Mouse (Mus musculus) liver, adult 2 months (tissue): ENCODE data around the gene Ppif.

ENCODE experiments used
- CTCF ChIP-seq: fragments of 200-500 bp; IDR thresholded peaks from 2 replicates; pipeline ENCODE4 v1.5.1; 2011; ENCODE audit warnings: low read depth, low read length, control low read depth
- POLR2A ChIP-seq: fragments of 200-500 bp; IDR thresholded peaks from 2 replicates; pipeline ENCODE4 v1.6.1; 2011; ENCODE audit warnings: low read length, control low read depth; ENCODE audit not compliant: insufficient read depth; ENCODE audit errors: extremely low read depth

DNA sequence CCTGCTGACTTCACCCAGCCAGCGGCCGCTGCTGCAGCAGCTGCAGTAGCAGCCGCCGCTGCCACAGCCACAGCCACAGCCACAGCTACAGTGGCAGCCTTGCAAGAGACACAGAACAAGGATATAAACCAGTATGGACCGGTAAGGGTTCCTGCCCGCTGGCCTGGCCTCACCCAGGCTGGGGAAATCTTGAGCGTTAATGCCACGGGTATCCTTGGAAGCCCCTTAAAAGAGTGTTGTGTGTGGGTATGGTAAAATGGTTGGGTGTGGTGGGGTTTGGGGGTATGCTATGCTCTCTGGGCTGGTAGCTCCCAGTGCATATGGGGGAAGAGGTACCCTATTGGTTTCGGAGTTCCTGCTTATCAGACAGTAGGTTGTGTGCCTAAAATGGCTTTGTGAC, 48.2 kb upstream of the Ppif start:
- TF ChIP-seq POLR2A (no peak), CTCF (no peak)
